Mouse (Mus musculus) urinary bladder, postnatal 14 days (tissue): ENCODE data around the gene Gm28269.

Source experiments
- DNase-seq: peaks from one replicate; pipeline ENCODE4 v3.0.0; 2021; ENCODE audit warnings: low spot score

Gene Gm28269

GRCm38 (mm10) chrX:21744997-21745396, at the start of gene Gm28269:
Gene Gm28269 (minus strand): TSS chrX:21745097.
- no peak for DNase-seq

GRCm38 (mm10) chrX:21716885-21717284, 28.0 kb downstream of the Gm28269 start:
- no peak for DNase-seq

GRCm38 (mm10) chrX:21715293-21715692, 29.6 kb downstream of the Gm28269 start:
- DNase-seq: no peak

- DNase-seq: peak; percentile 3
Observed at GRCm38 (mm10) chrX:21714829-21715228, 30.1 kb downstream of the Gm28269 start, which contains the start of gene Slc6a14. Gene Slc6a14 (plus strand): TSS chrX:21714896.

- DNase-seq: no peak
Observed at GRCm38 (mm10) chrX:21704470-21704869, 40.4 kb downstream of the Gm28269 start.

GRCm38 (mm10) chrX:21701646-21702045, 43.3 kb downstream of the Gm28269 start:
- DNase-seq: no peak

- DNase-seq: peak; percentile 19
Observed at GRCm38 (mm10) chrX:21695687-21696086, 49.2 kb downstream of the Gm28269 start.

- no peak for DNase-seq
Observed at GRCm38 (mm10) chrX:21695220-21695619, 49.7 kb downstream of the Gm28269 start.
